Mouse (Mus musculus): Measurements from ENCODE around the gene Gm17482. TPM values are rescaled to one million over a fixed set of nuclear protein-coding genes. Genes with fewer than 3 reads are reported as not detected.

The Gm17482 gene
- not detected in 2 replicates for polyA plus RNA-seq (2014; fragmentation: Nextera tagmentation; extraction: Ambion mirVana)

DNA sequence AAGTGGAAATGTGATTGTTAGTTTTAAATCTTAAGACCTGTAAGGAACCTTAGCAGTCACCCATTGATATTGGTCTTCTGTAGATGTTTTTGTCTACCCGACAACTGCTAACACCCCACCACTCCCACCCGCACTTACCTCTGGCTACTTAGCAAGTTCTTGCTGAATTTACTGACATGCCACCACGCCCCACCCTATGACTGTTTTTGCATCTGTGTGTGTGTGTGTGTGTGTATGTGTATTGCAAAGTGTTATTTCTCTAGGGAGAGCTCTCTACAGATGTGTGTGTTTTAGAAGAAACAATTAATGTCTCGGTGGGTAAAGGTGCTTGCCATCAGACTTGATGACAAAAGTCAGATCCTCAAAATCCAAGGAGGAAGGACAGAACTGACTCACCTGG, at the start of gene Gm17482:
Gm17482 (plus strand) TSS at position 301 of the 400 bp plus-strand sequence.
- Histone ChIP-seq H3K4me3 (replicated peaks; ENCODE audit: low read depth, low read length) (no peak within 1 kb of the TSS), H3K27ac (replicated peaks; ENCODE audit: low read depth, low read length) (no peak within 1 kb of the TSS), H3K9me3 (ENCODE audit: control insufficient read depth, low read length) (no peaks in the 10 kb centered on the region), H3K27me3 (ENCODE audit: control insufficient read depth, insufficient read depth, low read length) (no peaks in the 10 kb centered on the region), H3K4me2 (ENCODE audit: low read length) (no peak within 1 kb of the TSS), H3K36me3 (ENCODE audit: control insufficient read depth, insufficient read depth, low read length) (no peaks in the 10 kb centered on the region), H3K4me1 (ENCODE audit: control insufficient read depth, insufficient read depth, low read length) (no peaks in the 10 kb centered on the region), H3K9ac (replicated peaks; ENCODE audit: low read length) (no peak within 1 kb of the TSS)
- DNase-seq (no peak), ATAC-seq (ENCODE audit: low FRiP score, low TSS enrichment) (no peak)
- WGBS: 78% methylated on average over 4 of the region's 4 CpGs

DNA sequence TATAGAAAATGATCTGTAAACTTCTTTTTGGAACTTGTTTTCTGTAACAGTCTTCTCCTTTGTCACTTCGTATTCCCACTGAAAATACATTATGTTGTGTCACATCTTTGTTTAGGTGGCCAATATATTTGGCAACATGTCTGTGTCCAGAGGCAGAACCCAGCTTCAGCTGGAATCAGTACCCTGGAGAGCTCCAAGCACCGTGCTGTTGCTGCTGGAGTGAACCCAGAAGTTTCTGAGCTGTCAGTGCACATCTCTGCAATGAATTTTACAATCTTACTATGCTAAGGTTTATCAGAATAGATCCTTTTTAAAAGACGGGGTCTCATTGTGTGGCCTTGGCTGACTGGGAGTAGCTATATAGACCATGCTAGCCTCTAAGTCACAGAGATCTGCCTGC, 48.3 kb upstream of the Gm17482 start:
- no peak for ATAC-seq (ENCODE audit: low FRiP score, low TSS enrichment)
- H3K27ac ChIP-seq (replicated peaks; ENCODE audit: low read depth, low read length): no peak overlapping the region
- no peak overlapping the region for H3K4me2 ChIP-seq (ENCODE audit: low read length)
- H3K9ac ChIP-seq (replicated peaks; ENCODE audit: low read length): no peak overlapping the region
- H3K9me3 ChIP-seq (ENCODE audit: control insufficient read depth, low read length): no peaks in the 10 kb centered on the region
- no peaks in the 10 kb centered on the region for H3K4me1 ChIP-seq (ENCODE audit: control insufficient read depth, insufficient read depth, low read length)
- H3K4me3 ChIP-seq (replicated peaks; ENCODE audit: low read depth, low read length): no peak overlapping the region
- peak; percentile 17 for DNase-seq
- H3K36me3 ChIP-seq (ENCODE audit: control insufficient read depth, insufficient read depth, low read length): no peaks in the 10 kb centered on the region
- WGBS: 39% methylated on average over 3 of the region's 3 CpGs
- no peaks in the 10 kb centered on the region for H3K27me3 ChIP-seq (ENCODE audit: control insufficient read depth, insufficient read depth, low read length)

GRCm38 (mm10) chr6:115181094-115181493, 46.0 kb upstream of the Gm17482 start:
- H3K9me3 ChIP-seq (ENCODE audit: control insufficient read depth, low read length): no peaks in the 10 kb centered on the region
- DNase-seq: no peak
- H3K36me3 ChIP-seq (ENCODE audit: control insufficient read depth, insufficient read depth, low read length): no peaks in the 10 kb centered on the region
- H3K4me1 ChIP-seq (ENCODE audit: control insufficient read depth, insufficient read depth, low read length): no peaks in the 10 kb centered on the region
- no peak overlapping the region for H3K4me2 ChIP-seq (ENCODE audit: low read length)
- no peak overlapping the region for H3K9ac ChIP-seq (replicated peaks; ENCODE audit: low read length)
- H3K27me3 ChIP-seq (ENCODE audit: control insufficient read depth, insufficient read depth, low read length): no peaks in the 10 kb centered on the region
- WGBS: 89% methylated on average over 2 of the region's 2 CpGs
- no peak for ATAC-seq (ENCODE audit: low FRiP score, low TSS enrichment)
- H3K27ac ChIP-seq (replicated peaks; ENCODE audit: low read depth, low read length): no peak overlapping the region
- H3K4me3 ChIP-seq (replicated peaks; ENCODE audit: low read depth, low read length): no peak overlapping the region

DNA sequence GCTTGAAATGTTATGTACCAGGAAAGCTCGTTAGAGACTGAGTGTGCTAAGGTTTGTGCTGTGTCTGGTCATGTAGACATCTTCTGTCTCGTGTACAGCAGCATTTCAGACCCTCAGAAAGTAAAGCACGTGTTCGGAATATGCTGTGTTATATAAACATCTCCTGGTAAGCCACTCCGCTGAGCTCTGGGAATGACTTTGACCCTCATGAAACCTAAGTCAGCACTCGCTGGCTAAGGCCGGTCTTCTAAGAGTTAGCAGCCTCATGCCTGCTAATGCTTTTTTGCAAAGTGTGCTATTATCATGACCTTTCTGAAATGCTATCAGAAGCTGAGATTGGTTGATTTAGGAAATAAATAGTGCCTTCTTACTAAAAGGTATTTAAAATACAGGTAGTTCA, 36.0 kb upstream of the Gm17482 start:
- Histone ChIP-seq H3K4me3 (replicated peaks; ENCODE audit: low read depth, low read length) (no peak overlapping the region), H3K27me3 (ENCODE audit: control insufficient read depth, insufficient read depth, low read length) (no peaks in the 10 kb centered on the region), H3K9ac (replicated peaks; ENCODE audit: low read length) (no peak overlapping the region), H3K36me3 (ENCODE audit: control insufficient read depth, insufficient read depth, low read length) (no peaks in the 10 kb centered on the region), H3K9me3 (ENCODE audit: control insufficient read depth, low read length) (no peaks in the 10 kb centered on the region), H3K4me2 (ENCODE audit: low read length) (no peak overlapping the region), H3K4me1 (ENCODE audit: control insufficient read depth, insufficient read depth, low read length) (no peaks in the 10 kb centered on the region), H3K27ac (replicated peaks; ENCODE audit: low read depth, low read length) (no peak overlapping the region)
- DNase-seq (no peak), ATAC-seq (ENCODE audit: low FRiP score, low TSS enrichment) (no peak)
- 85% methylated on average over 7 of the region's 7 CpGs for WGBS

DNA sequence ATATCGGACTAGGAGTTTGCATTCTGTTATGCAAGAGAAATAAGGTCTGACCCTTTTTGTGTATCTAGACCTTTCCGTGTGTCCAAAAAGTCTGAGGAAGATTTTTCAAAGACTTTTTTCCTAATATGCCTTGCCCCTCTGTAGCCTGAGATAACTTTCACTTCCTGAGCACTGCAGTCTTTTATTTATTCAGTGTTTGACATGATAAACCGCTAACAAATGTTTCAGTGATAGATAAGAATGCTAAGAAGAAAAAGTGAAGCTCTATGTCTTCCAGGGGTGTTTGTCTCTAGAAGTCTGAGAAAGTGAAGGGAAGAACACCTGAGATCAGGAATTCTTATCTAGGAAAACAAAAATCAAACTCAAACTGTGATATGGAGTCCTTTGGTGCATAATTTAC, 26.4 kb upstream of the Gm17482 start:
- no peak overlapping the region for H3K9ac ChIP-seq (replicated peaks; ENCODE audit: low read length)
- no peaks in the 10 kb centered on the region for H3K36me3 ChIP-seq (ENCODE audit: control insufficient read depth, insufficient read depth, low read length)
- no peaks in the 10 kb centered on the region for H3K4me1 ChIP-seq (ENCODE audit: control insufficient read depth, insufficient read depth, low read length)
- no peak overlapping the region for H3K4me3 ChIP-seq (replicated peaks; ENCODE audit: low read depth, low read length)
- no peaks in the 10 kb centered on the region for H3K9me3 ChIP-seq (ENCODE audit: control insufficient read depth, low read length)
- ATAC-seq (ENCODE audit: low FRiP score, low TSS enrichment): no peak
- H3K4me2 ChIP-seq (ENCODE audit: low read length): no peak overlapping the region
- no peak overlapping the region for H3K27ac ChIP-seq (replicated peaks; ENCODE audit: low read depth, low read length)
- 89% methylated on average over 3 of the region's 3 CpGs for whole genome bisulfite sequencing
- DNase-seq: no peak
- no peaks in the 10 kb centered on the region for H3K27me3 ChIP-seq (ENCODE audit: control insufficient read depth, insufficient read depth, low read length)

DNA sequence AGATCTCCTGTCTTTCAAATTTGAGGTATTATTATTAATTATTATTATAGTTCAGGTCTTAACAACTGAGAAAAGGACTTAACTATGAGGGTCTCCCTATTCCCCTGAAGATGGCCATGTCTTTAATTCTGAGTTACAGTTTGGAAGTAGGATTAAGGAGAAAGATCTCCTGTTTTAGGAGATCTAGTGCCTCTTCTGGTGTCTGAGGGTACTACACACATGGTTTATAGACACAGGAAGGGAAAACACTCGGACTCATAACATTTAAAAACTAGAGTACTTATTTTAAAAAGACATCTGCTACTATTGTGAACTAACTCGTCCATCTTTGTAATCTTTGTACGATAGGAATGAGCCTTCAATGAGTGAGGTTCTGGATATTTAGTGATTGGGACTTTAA, 24.1 kb upstream of the Gm17482 start:
- ATAC-seq (ENCODE audit: low FRiP score, low TSS enrichment): no peak
- Histone ChIP-seq H3K27ac (replicated peaks; ENCODE audit: low read depth, low read length) (no peak overlapping the region), H3K27me3 (ENCODE audit: control insufficient read depth, insufficient read depth, low read length) (no peaks in the 10 kb centered on the region), H3K4me2 (ENCODE audit: low read length) (no peak overlapping the region), H3K9ac (replicated peaks; ENCODE audit: low read length) (no peak overlapping the region), H3K4me3 (replicated peaks; ENCODE audit: low read depth, low read length) (no peak overlapping the region), H3K9me3 (ENCODE audit: control insufficient read depth, low read length) (no peaks in the 10 kb centered on the region), H3K4me1 (ENCODE audit: control insufficient read depth, insufficient read depth, low read length) (no peaks in the 10 kb centered on the region), H3K36me3 (ENCODE audit: control insufficient read depth, insufficient read depth, low read length) (no peaks in the 10 kb centered on the region)
- no peak for DNase-seq
- 81% methylated on average over 3 of the region's 3 CpGs for WGBS

DNA sequence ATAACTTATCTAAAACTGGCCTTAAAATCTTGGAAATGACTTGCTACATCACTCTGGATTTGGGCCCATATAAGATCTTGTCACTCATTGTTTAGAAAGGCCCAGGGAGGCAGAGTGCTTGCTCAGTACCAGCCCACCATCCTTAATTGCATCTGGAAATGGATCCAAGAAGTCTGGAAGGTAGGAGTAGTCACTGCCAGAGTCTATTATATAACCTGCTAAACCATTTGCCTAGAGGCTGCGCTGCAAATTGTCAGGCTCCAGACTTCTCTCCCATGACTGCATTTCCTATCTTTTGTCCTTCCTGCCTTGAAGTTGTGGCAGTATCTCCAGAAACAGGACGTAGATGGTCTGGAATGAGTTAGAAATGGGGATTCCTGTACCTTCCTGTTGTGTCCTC, 17.0 kb upstream of the Gm17482 start:
- Histone ChIP-seq H3K9me3 (ENCODE audit: control insufficient read depth, low read length) (no peaks in the 10 kb centered on the region), H3K27me3 (ENCODE audit: control insufficient read depth, insufficient read depth, low read length) (no peaks in the 10 kb centered on the region), H3K36me3 (ENCODE audit: control insufficient read depth, insufficient read depth, low read length) (no peaks in the 10 kb centered on the region), H3K4me3 (replicated peaks; ENCODE audit: low read depth, low read length) (no peak overlapping the region), H3K4me2 (ENCODE audit: low read length) (no peak overlapping the region), H3K27ac (replicated peaks; ENCODE audit: low read depth, low read length) (no peak overlapping the region), H3K9ac (replicated peaks; ENCODE audit: low read length) (no peak overlapping the region), H3K4me1 (ENCODE audit: control insufficient read depth, insufficient read depth, low read length) (no peaks in the 10 kb centered on the region)
- DNase-seq (no peak), ATAC-seq (ENCODE audit: low FRiP score, low TSS enrichment) (no peak)
- 88% methylated on average over 2 of the region's 2 CpGs for WGBS

GRCm38 (mm10) chr6:115210820-115211219, 16.3 kb upstream of the Gm17482 start:
- DNase-seq: no peak
- H3K9me3 ChIP-seq (ENCODE audit: control insufficient read depth, low read length): no peaks in the 10 kb centered on the region
- H3K36me3 ChIP-seq (ENCODE audit: control insufficient read depth, insufficient read depth, low read length): no peaks in the 10 kb centered on the region
- H3K9ac ChIP-seq (replicated peaks; ENCODE audit: low read length): no peak overlapping the region
- 89% methylated on average over 3 of the region's 3 CpGs for WGBS
- no peak overlapping the region for H3K4me2 ChIP-seq (ENCODE audit: low read length)
- ATAC-seq (ENCODE audit: low FRiP score, low TSS enrichment): no peak
- H3K27me3 ChIP-seq (ENCODE audit: control insufficient read depth, insufficient read depth, low read length): no peaks in the 10 kb centered on the region
- no peak overlapping the region for H3K27ac ChIP-seq (replicated peaks; ENCODE audit: low read depth, low read length)
- H3K4me3 ChIP-seq (replicated peaks; ENCODE audit: low read depth, low read length): no peak overlapping the region
- no peaks in the 10 kb centered on the region for H3K4me1 ChIP-seq (ENCODE audit: control insufficient read depth, insufficient read depth, low read length)

DNA sequence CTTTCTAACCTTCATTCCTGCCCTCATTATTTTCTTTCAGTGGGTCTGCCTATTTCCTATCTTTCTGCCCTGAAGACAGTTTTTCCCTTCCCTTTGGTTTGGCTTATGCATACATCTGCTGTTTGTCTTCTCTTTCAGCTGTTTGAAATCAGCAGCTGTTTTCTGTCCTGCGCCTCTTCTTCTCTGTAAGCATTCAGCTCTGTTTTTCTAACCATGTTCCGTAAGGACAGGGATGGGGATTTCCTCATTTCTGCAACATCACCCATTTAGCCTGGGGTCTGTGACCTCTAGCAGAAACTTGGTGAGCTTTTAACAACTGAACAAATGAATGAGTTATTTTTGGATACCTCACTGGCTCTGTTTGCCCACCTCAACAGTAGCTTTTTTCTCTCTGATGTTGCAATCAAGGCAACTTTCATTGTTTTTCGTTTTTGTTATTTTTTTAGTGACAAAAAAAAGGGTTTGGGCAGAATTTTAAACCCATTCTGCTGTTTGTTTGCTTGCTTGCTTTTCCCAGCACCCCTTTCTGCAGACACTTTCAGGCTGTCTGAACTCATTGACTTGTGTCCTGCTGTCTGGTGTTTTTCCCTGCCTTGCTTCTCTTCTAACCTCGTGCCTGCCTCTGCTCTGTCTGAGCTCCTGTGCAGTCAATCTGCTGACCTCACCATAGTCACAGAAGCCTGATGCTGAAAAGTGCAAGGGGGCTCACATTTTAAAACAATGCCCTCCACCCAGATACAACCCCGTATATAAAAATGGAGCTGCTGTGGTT, 14.8 kb upstream of the Gm17482 start:
- Histone ChIP-seq H3K27me3 (ENCODE audit: control insufficient read depth, insufficient read depth, low read length) (no peaks in the 10 kb centered on the region), H3K4me2 (ENCODE audit: low read length) (no peak overlapping the region), H3K36me3 (ENCODE audit: control insufficient read depth, insufficient read depth, low read length) (no peaks in the 10 kb centered on the region), H3K9ac (replicated peaks; ENCODE audit: low read length) (no peak overlapping the region), H3K9me3 (ENCODE audit: control insufficient read depth, low read length) (no peaks in the 10 kb centered on the region), H3K4me1 (ENCODE audit: control insufficient read depth, insufficient read depth, low read length) (no peaks in the 10 kb centered on the region), H3K27ac (replicated peaks; ENCODE audit: low read depth, low read length) (no peak overlapping the region), H3K4me3 (replicated peaks; ENCODE audit: low read depth, low read length) (no peak overlapping the region)
- DNase-seq: no peak
- ATAC-seq (ENCODE audit: low FRiP score, low TSS enrichment): no peak
- 78% methylated on average over 5 of the region's 5 CpGs for WGBS
